Comparison of ENCODE assay signal across 19 mouse cellular contexts in genomic region chr3:79191471-79191870, GRCm38 (mm10).
DNase-seq lines count a peak whose midpoint lies in the region; ATAC-seq lines count a peak whose summit lies in the region.
"Had no signal": no experiment of that assay in that cellular context is flagged by ENCODE, and none has a peak within 500 bp of the region (broad histone marks: within the 10 kb centered on the region; RNA-seq: fewer than 3 reads in every experiment).

No protein-coding gene starts in this region.

- H3K27ac ChIP-seq in forebrain, embryonic 13.5 days, result no peak overlapping the region
- H3K27ac ChIP-seq in forebrain, embryonic 11.5 days (ENCODE audit: low read depth, low read length), result no peak overlapping the region
- peak overlapping the region in 1 of 2 experiments; percentile 53; a peak in 1 of 4 replicates for H3K27ac ChIP-seq in heart, embryonic 14.5 days (replicated peaks in 1 of 2; ENCODE audit: control insufficient read depth in 1 of 2, insufficient read depth in 1 of 2, low read depth in 2 of 2, low read length in 2 of 2)
- H3K27ac ChIP-seq in hindbrain, embryonic 16.5 days (ENCODE audit: low read depth, low read length), result no peak overlapping the region
- no peak overlapping the region for H3K27ac ChIP-seq in hindbrain, embryonic 12.5 days
- H3K27ac ChIP-seq in neural tube, embryonic 13.5 days (replicated peaks), result peak overlapping the region; percentile 65; the same call in 1 of the 2 replicates
- no peak overlapping the region; the same call in 1 of the 2 replicates for H3K27ac ChIP-seq in neural tube, embryonic 15.5 days (replicated peaks)
- H3K27ac ChIP-seq: kidney, embryonic 15.5 days; liver, embryonic 12.5 days had no signal

- H3K4me2 ChIP-seq in forebrain, embryonic 13.5 days, result no peak overlapping the region
- H3K4me2 ChIP-seq in forebrain, embryonic 11.5 days (ENCODE audit: low read depth, low read length, severe bottlenecking), result no peak overlapping the region
- H3K4me2 ChIP-seq in heart, embryonic 14.5 days (ENCODE audit: low read length), result peak overlapping the region; percentile 16; the same call in 1 of the 2 replicates
- H3K4me2 ChIP-seq in hindbrain, embryonic 16.5 days (ENCODE audit: low read length), result no peak overlapping the region
- H3K4me2 ChIP-seq in hindbrain, embryonic 12.5 days (replicated peaks), result no peak overlapping the region
- no peak overlapping the region for H3K4me2 ChIP-seq in neural tube, embryonic 13.5 days
- H3K4me2 ChIP-seq in neural tube, embryonic 15.5 days, result no peak overlapping the region
- H3K4me2 ChIP-seq: kidney, embryonic 15.5 days; limb, embryonic 12.5 days; liver, embryonic 12.5 days had no signal

- peak; percentile 61; the same call in 1 of the 2 replicates for ATAC-seq in forebrain, embryonic 13.5 days
- ATAC-seq in forebrain, embryonic 11.5 days (replicated peaks; ENCODE audit: low FRiP score), result no peak
- no peak for ATAC-seq in heart, embryonic 14.5 days (ENCODE audit: insufficient number of reproducible peaks, insufficient read depth, low FRiP score, low read depth)
- ATAC-seq in hindbrain, embryonic 16.5 days, result 0 out of 2 replicates have a peak, but pooled peaks have one; percentile 29
- ATAC-seq in hindbrain, embryonic 12.5 days (ENCODE audit: low FRiP score), result no peak
- ATAC-seq in neural tube, embryonic 13.5 days (ENCODE audit: low read depth), result 0 out of 2 replicates have a peak, but pooled peaks have one; percentile 28
- no peak for ATAC-seq in neural tube, embryonic 15.5 days (ENCODE audit: low FRiP score)
- ATAC-seq: activated CD4-positive, CD25-positive, alpha-beta regulatory T cell, adult 4 months; intestine, postnatal 0 days; liver, embryonic 12.5 days had no signal

- 79% methylated on average over 11 of the region's 11 CpGs for WGBS in forebrain, embryonic 13.5 days
- WGBS in forebrain, embryonic 11.5 days, result 85% methylated on average over 11 of the region's 11 CpGs
- WGBS in heart, embryonic 14.5 days, result 41% methylated on average over 11 of the region's 11 CpGs
- WGBS in hindbrain, embryonic 16.5 days, result 67% methylated on average over 11 of the region's 11 CpGs
- WGBS in hindbrain, embryonic 12.5 days, result 83% methylated on average over 11 of the region's 11 CpGs
- WGBS in neural tube, embryonic 13.5 days, result 79% methylated on average over 11 of the region's 11 CpGs
- 69% methylated on average over 11 of the region's 11 CpGs for WGBS in neural tube, embryonic 15.5 days

- no peaks in the 10 kb centered on the region for H3K9me3 ChIP-seq in forebrain, embryonic 13.5 days (replicated peaks)
- H3K9me3 ChIP-seq in forebrain, embryonic 11.5 days (ENCODE audit: control insufficient read depth, low read length), result no peaks in the 10 kb centered on the region
- H3K9me3 ChIP-seq in heart, embryonic 14.5 days (ENCODE audit: control insufficient read depth, low read length), result no peaks in the 10 kb centered on the region
- no peaks in the 10 kb centered on the region for H3K9me3 ChIP-seq in hindbrain, embryonic 16.5 days (ENCODE audit: control insufficient read depth, low read length)
- H3K9me3 ChIP-seq in hindbrain, embryonic 12.5 days (replicated peaks), result no peaks in the 10 kb centered on the region
- no peaks in the 10 kb centered on the region for H3K9me3 ChIP-seq in neural tube, embryonic 13.5 days
- no peaks in the 10 kb centered on the region for H3K9me3 ChIP-seq in neural tube, embryonic 15.5 days (replicated peaks)
- H3K9me3 ChIP-seq: kidney, embryonic 15.5 days; limb, embryonic 12.5 days; liver, embryonic 12.5 days; megakaryocyte, embryonic 14.5 days had no signal

- no peak for DNase-seq in forebrain, embryonic 11.5 days (ENCODE audit: low spot score)
- no peak for DNase-seq in heart, postnatal 36 days
- DNase-seq: adrenal gland, postnatal 10 days; cerebellum, adult 9-11 months; kidney, postnatal 4 days; lung, adult 2 months; thymus, postnatal 14 days had no signal

- intact Hi-C loops in heart, postnatal 36 days (cut with DNase I), result no loop called here

- H3K4me1 ChIP-seq in forebrain, embryonic 13.5 days, result peaks cover 18% of the 10 kb centered on the region
- no peaks in the 10 kb centered on the region for H3K4me1 ChIP-seq in forebrain, embryonic 11.5 days (replicated peaks; ENCODE audit: control insufficient read depth, insufficient read depth, low read length)
- H3K4me1 ChIP-seq in heart, embryonic 14.5 days (ENCODE audit: control insufficient read depth in 2 of 2, insufficient read depth in 2 of 2, low read length in 2 of 2), result peaks cover 14 to 37% of the 10 kb centered on the region in 2 experiments
- H3K4me1 ChIP-seq in hindbrain, embryonic 16.5 days (ENCODE audit: control insufficient read depth, insufficient read depth, low read depth, low read length), result peaks cover 6% of the 10 kb centered on the region
- 0 out of 2 replicates have a peak, but pooled peaks cover 2% of the 10 kb centered on the region for H3K4me1 ChIP-seq in hindbrain, embryonic 12.5 days
- peaks cover 32% of the 10 kb centered on the region for H3K4me1 ChIP-seq in neural tube, embryonic 13.5 days (replicated peaks)
- H3K4me1 ChIP-seq in neural tube, embryonic 15.5 days, result peaks cover 21% of the 10 kb centered on the region
- H3K4me1 ChIP-seq: limb, embryonic 12.5 days had no signal

- no peaks in the 10 kb centered on the region for H3K27me3 ChIP-seq in forebrain, embryonic 13.5 days
- no peaks in the 10 kb centered on the region for H3K27me3 ChIP-seq in forebrain, embryonic 11.5 days (ENCODE audit: control insufficient read depth, insufficient read depth, low read length)
- no peaks in the 10 kb centered on the region for H3K27me3 ChIP-seq in heart, embryonic 14.5 days (ENCODE audit: control insufficient read depth, insufficient read depth, low read length)
- no peaks in the 10 kb centered on the region for H3K27me3 ChIP-seq in hindbrain, embryonic 16.5 days (replicated peaks; ENCODE audit: control insufficient read depth, insufficient read depth, low read length)
- H3K27me3 ChIP-seq in hindbrain, embryonic 12.5 days, result no peaks in the 10 kb centered on the region
- H3K27me3 ChIP-seq in neural tube, embryonic 13.5 days, result no peaks in the 10 kb centered on the region
- no peaks in the 10 kb centered on the region for H3K27me3 ChIP-seq in neural tube, embryonic 15.5 days (replicated peaks)
- H3K27me3 ChIP-seq: kidney, embryonic 15.5 days; limb, embryonic 12.5 days; liver, embryonic 12.5 days; megakaryocyte, embryonic 14.5 days had no signal

- H3K36me3 ChIP-seq in forebrain, embryonic 13.5 days (ENCODE audit: poor library complexity, severe bottlenecking), result no peaks in the 10 kb centered on the region
- H3K36me3 ChIP-seq in forebrain, embryonic 11.5 days (ENCODE audit: control insufficient read depth, insufficient read depth, low read length), result no peaks in the 10 kb centered on the region
- H3K36me3 ChIP-seq in heart, embryonic 14.5 days (ENCODE audit: control insufficient read depth, insufficient read depth, low read length), result peaks cover 3% of the 10 kb centered on the region; the same call in 1 of the 2 replicates
- H3K36me3 ChIP-seq in hindbrain, embryonic 16.5 days (ENCODE audit: control insufficient read depth, insufficient read depth, low read length), result no peaks in the 10 kb centered on the region
- H3K36me3 ChIP-seq in hindbrain, embryonic 12.5 days, result no peaks in the 10 kb centered on the region
- H3K36me3 ChIP-seq in neural tube, embryonic 13.5 days, result no peaks in the 10 kb centered on the region
- H3K36me3 ChIP-seq in neural tube, embryonic 15.5 days, result no peaks in the 10 kb centered on the region
- H3K36me3 ChIP-seq: liver, embryonic 12.5 days had no signal

- no peak overlapping the region for H3K4me3 ChIP-seq in forebrain, embryonic 13.5 days
- no peak overlapping the region for H3K4me3 ChIP-seq in forebrain, embryonic 11.5 days (ENCODE audit: low read depth, low read length)
- no peak overlapping the region for H3K4me3 ChIP-seq in heart, embryonic 14.5 days (ENCODE audit: control insufficient read depth in 1 of 2, insufficient read depth in 1 of 2, low read depth in 1 of 2, low read length in 2 of 2)
- no peak overlapping the region for H3K4me3 ChIP-seq in hindbrain, embryonic 16.5 days (ENCODE audit: low read length)
- H3K4me3 ChIP-seq in hindbrain, embryonic 12.5 days, result no peak overlapping the region
- no peak overlapping the region for H3K4me3 ChIP-seq in neural tube, embryonic 13.5 days
- no peak overlapping the region for H3K4me3 ChIP-seq in neural tube, embryonic 15.5 days (replicated peaks)
- H3K4me3 ChIP-seq: kidney, embryonic 15.5 days; limb, embryonic 12.5 days; liver, embryonic 12.5 days; megakaryocyte, embryonic 14.5 days had no signal

- H3K9ac ChIP-seq in forebrain, embryonic 13.5 days, result no peak overlapping the region
- no peak overlapping the region for H3K9ac ChIP-seq in forebrain, embryonic 11.5 days (ENCODE audit: low read length)
- H3K9ac ChIP-seq in heart, embryonic 14.5 days (ENCODE audit: low read length), result no peak overlapping the region
- no peak overlapping the region for H3K9ac ChIP-seq in hindbrain, embryonic 16.5 days (ENCODE audit: low read depth, low read length)
- no peak overlapping the region for H3K9ac ChIP-seq in hindbrain, embryonic 12.5 days
- H3K9ac ChIP-seq in neural tube, embryonic 13.5 days, result no peak overlapping the region
- no peak overlapping the region for H3K9ac ChIP-seq in neural tube, embryonic 15.5 days (replicated peaks)
- H3K9ac ChIP-seq: kidney, embryonic 15.5 days; limb, embryonic 12.5 days; liver, embryonic 12.5 days had no signal

Comparison
In these comparisons a context has a peak if more than half of its experiments do, and no peak if none do; other contexts are left out.
1. ATAC-seq: peak in forebrain, embryonic 13.5 days (single experiment), hindbrain, embryonic 16.5 days (single experiment) and neural tube, embryonic 13.5 days (single experiment); none in forebrain, embryonic 11.5 days (single experiment), heart, embryonic 14.5 days (single experiment), hindbrain, embryonic 12.5 days (single experiment) and neural tube, embryonic 15.5 days (single experiment).